Mouse (Mus musculus) embryonic fibroblast, embryonic 13.5 days (primary cell): ENCODE measurements around the gene Gab1.

Experiments used
- CTCF ChIP-seq: IDR thresholded peaks from 2 replicates; pipeline ENCODE4 v1.5.1; 2011; ENCODE audit warnings: mild to moderate bottlenecking, control low read depth, low read length, moderate library complexity, borderline replicate concordance; ENCODE audit not compliant: insufficient read depth
- POLR2A ChIP-seq: IDR thresholded peaks from 2 replicates; pipeline ENCODE4 v1.6.1; 2011; ENCODE audit warnings: low read depth, mild to moderate bottlenecking, control low read depth, low read length, moderate library complexity

- no peak for TF ChIP-seq CTCF
- TF ChIP-seq POLR2A = no peak
Observed at GRCm38 (mm10) chr8:80916463-80917235, 36.3 kb upstream of the Gab1 start.
